Mouse (Mus musculus) erythroblast, embryonic 14.5 days (primary cell): ENCODE data around the gene Ugcg.

Source experiments
- GATA1 ChIP-seq: IDR thresholded peaks from 2 replicates; pipeline ENCODE4 v1.6.1; 2012; ENCODE audit warnings: low read length, inconsistent platforms, mixed read lengths
- TAL1 ChIP-seq: IDR thresholded peaks from 3 replicates; pipeline ENCODE4 v1.6.1; 2012; ENCODE audit warnings: low read length, inconsistent platforms, mixed read lengths

DNA sequence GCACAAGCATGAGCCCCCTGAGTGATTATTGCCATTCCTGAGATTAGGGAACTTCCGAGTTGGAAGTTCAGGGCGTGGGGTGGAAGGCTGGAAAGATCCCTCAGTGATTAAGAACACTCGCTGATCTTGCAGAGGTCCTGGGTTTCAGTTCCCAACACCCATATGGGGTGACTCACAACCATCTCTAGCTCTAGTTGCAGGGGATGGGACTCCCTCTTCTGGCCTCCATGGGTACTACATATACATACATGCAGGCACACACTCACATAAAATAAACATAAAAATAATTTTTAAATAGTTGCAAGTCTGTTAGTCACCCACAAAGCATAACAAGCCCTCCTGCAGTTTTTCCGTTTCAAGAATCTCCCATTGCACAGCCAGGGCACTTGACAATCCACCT, 52.0 kb downstream of the Ugcg start:
- TF ChIP-seq TAL1 (no peak), GATA1 (no peak)
